Comparison of ENCODE assay signal across 8 mouse cellular contexts in the genomic region with DNA sequence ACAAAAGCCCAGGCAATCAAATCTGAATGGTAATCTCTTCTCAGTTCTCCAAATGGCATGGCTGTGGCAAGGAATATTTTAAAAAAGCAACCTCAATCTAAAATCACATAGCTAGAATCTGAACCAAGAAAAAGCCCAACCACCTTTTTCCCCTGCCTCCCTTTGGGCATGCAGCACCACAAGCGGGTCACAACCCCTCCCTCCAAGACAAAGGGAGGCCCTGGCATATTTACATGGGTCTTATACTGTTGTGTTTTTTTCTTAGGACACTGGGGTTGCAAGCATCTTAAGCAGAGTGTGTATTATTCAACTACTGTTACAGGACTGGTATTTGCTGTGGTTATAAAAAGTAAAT. TPM values are rescaled to one million over a fixed set of nuclear protein-coding genes. Genes with fewer than 3 reads are reported as not detected.
DNase-seq lines count a peak whose midpoint lies in the region; ATAC-seq and TF ChIP-seq lines count a peak whose summit lies in the region.

No protein-coding gene starts in this region.

- no peaks in the 10 kb centered on the region for H3K4me1 ChIP-seq in neural tube, embryonic 13.5 days (replicated peaks)
- H3K4me1 ChIP-seq in heart, adult 2 months (ENCODE audit: control insufficient read depth, insufficient read depth, low read length), result peaks cover 4% of the 10 kb centered on the region
- H3K4me1 ChIP-seq in stomach, embryonic 14.5 days (ENCODE audit: control insufficient read depth, insufficient read depth, low read length), result 0 out of 2 replicates have a peak, but pooled peaks cover 2% of the 10 kb centered on the region

- peaks cover 6% of the 10 kb centered on the region; the same call in 1 of the 2 replicates for H3K9me3 ChIP-seq in neural tube, embryonic 13.5 days
- H3K9me3 ChIP-seq in stomach, embryonic 14.5 days (ENCODE audit: control insufficient read depth, low read depth, low read length), result peaks cover 9% of the 10 kb centered on the region; the same call in 1 of the 2 replicates

- H3K27me3 ChIP-seq in neural tube, embryonic 13.5 days, result no peaks in the 10 kb centered on the region
- H3K27me3 ChIP-seq in heart, adult 2 months (ENCODE audit: control insufficient read depth, insufficient read depth, low read length), result no peaks in the 10 kb centered on the region
- no peaks in the 10 kb centered on the region for H3K27me3 ChIP-seq in stomach, embryonic 14.5 days (ENCODE audit: control insufficient read depth, insufficient read depth, low read length)

- TF ChIP-seq CTCF in heart, adult 2 months (IDR thresholded peaks at IDR 0.05), result no peak

- DNase-seq in neural tube, embryonic 10.5 days (ENCODE audit: extremely low spot score, low spot score), result no peak
- DNase-seq in heart, adult 2 months, result peak; percentile 30 to 48
- DNase-seq in kidney, postnatal 14 days, result peak; percentile 68
- no peak for DNase-seq in spleen, postnatal 10 days (ENCODE audit: low spot score in 2 of 2)
- no peak for DNase-seq in cerebellum, postnatal 36 days

- no peak overlapping the region for H3K4me3 ChIP-seq in neural tube, embryonic 13.5 days
- H3K4me3 ChIP-seq in heart, adult 2 months, result no peak overlapping the region
- H3K4me3 ChIP-seq in stomach, embryonic 14.5 days (ENCODE audit: low read depth, low read length), result no peak overlapping the region

- H3K79me2 ChIP-seq in heart, adult 2 months (replicated peaks; ENCODE audit: control insufficient read depth, insufficient read depth, low read length), result no peaks in the 10 kb centered on the region

- H3K27ac ChIP-seq in neural tube, embryonic 13.5 days (replicated peaks), result peak overlapping the region; percentile 38; the same call in 1 of the 2 replicates
- peak overlapping the region; percentile 72 for H3K27ac ChIP-seq in heart, adult 2 months
- H3K27ac ChIP-seq in stomach, embryonic 14.5 days (ENCODE audit: low read length), result peak overlapping the region; percentile 36; the same call in 1 of the 2 replicates

- intact Hi-C loops in heart, adult 2 months (cut with DNase I), result no loop called here

- no peak overlapping the region for H3K9ac ChIP-seq in neural tube, embryonic 13.5 days
- H3K9ac ChIP-seq in heart, adult 2 months (ENCODE audit: low read depth, low read length), result no peak overlapping the region
- no peak overlapping the region for H3K9ac ChIP-seq in stomach, embryonic 14.5 days (replicated peaks; ENCODE audit: low read depth, low read length)

- peaks cover 54% of the 10 kb centered on the region for H3K36me3 ChIP-seq in neural tube, embryonic 13.5 days
- H3K36me3 ChIP-seq in heart, adult 2 months (ENCODE audit: control insufficient read depth, insufficient read depth, low read length), result peaks cover 9% of the 10 kb centered on the region
- H3K36me3 ChIP-seq in stomach, embryonic 14.5 days (ENCODE audit: control insufficient read depth, insufficient read depth, low read length), result peaks cover 54% of the 10 kb centered on the region

- TF ChIP-seq POLR2A in heart, adult 2 months (IDR thresholded peaks at IDR 0.05; ENCODE audit: insufficient read depth, low read depth, low read length), result no peak

- ATAC-seq in neural tube, embryonic 13.5 days (ENCODE audit: low read depth), result no peak
- ATAC-seq in stomach, embryonic 14.5 days (ENCODE audit: insufficient number of reproducible peaks, insufficient read depth, low FRiP score, low read depth), result no peak
- no peak for ATAC-seq in megakaryocyte, adult 5-6 weeks (ENCODE audit: poor library complexity, severe bottlenecking)

- 17% methylated on average over 1 of the region's 1 CpGs for WGBS in neural tube, embryonic 13.5 days
- WGBS in heart, adult 2 months, result 8% methylated on average over 1 of the region's 1 CpGs
- 13% methylated on average over 1 of the region's 1 CpGs for WGBS in stomach, embryonic 14.5 days

- H3K4me2 ChIP-seq in neural tube, embryonic 13.5 days, result no peak overlapping the region
- no peak overlapping the region for H3K4me2 ChIP-seq in stomach, embryonic 14.5 days (replicated peaks; ENCODE audit: low read depth, low read length)

- TF ChIP-seq EP300 in heart, adult 2 months (IDR thresholded peaks at IDR 0.05; ENCODE audit: insufficient read depth, low read depth, low read length), result no peak

RNA-seq across cellular contexts. Expression of a gene that starts 16.1 kb away (rescaled TPM):
- 492 and 532 TPM in 2 replicates for polyA plus RNA-seq in neural tube, embryonic 13.5 days (2015; fragmentation: Nextera tagmentation; extraction: Ambion mirVana)
- total RNA-seq in heart, adult 2 months (2021), result 10 to 100 TPM; 11.3 to 16.3 TPM
- polyA plus RNA-seq in heart, adult 2 months (2012; rRNA removed), result 19.0 and 36.4 TPM in 2 replicates
- 302 and 323 TPM in 2 replicates for polyA plus RNA-seq in stomach, embryonic 14.5 days (2014; fragmentation: Nextera tagmentation; extraction: Ambion mirVana)
- total RNA-seq in megakaryocyte, adult 5-6 weeks (2015), result 246 and 264 TPM in 2 replicates
- 158 and 170 TPM in 2 replicates for total RNA-seq in megakaryocyte, adult 5-6 weeks (2017)

RNA-seq across cellular contexts. Expression of a gene that starts 58.3 kb away (rescaled TPM):
- polyA plus RNA-seq in neural tube, embryonic 13.5 days (2015; fragmentation: Nextera tagmentation; extraction: Ambion mirVana), result not detected in 2 replicates
- under 1 TPM in 1 of 2 experiments, not detected in 1; 0.43 TPM for total RNA-seq in heart, adult 2 months (2021)
- polyA plus RNA-seq in heart, adult 2 months (2012; rRNA removed), result not detected in 2 replicates
- not detected in 2 replicates for polyA plus RNA-seq in stomach, embryonic 14.5 days (2014; fragmentation: Nextera tagmentation; extraction: Ambion mirVana)
- total RNA-seq in megakaryocyte, adult 5-6 weeks (2015), result not detected in 2 replicates
- total RNA-seq in megakaryocyte, adult 5-6 weeks (2017), result not detected in 2 replicates

Comparison
In these comparisons a context has a peak if more than half of its experiments do, and no peak if none do; other contexts are left out.
1. DNase-seq: peak in heart, adult 2 months (2 of 2) and kidney, postnatal 14 days (single experiment); none in neural tube, embryonic 10.5 days (single experiment), spleen, postnatal 10 days (0 of 2) and cerebellum, postnatal 36 days (0 of 2).
2. Peak in every context shown above with its lines, with median percentiles within 50 percentile points of each other: H3K27ac ChIP-seq.